In the genomic region with DNA sequence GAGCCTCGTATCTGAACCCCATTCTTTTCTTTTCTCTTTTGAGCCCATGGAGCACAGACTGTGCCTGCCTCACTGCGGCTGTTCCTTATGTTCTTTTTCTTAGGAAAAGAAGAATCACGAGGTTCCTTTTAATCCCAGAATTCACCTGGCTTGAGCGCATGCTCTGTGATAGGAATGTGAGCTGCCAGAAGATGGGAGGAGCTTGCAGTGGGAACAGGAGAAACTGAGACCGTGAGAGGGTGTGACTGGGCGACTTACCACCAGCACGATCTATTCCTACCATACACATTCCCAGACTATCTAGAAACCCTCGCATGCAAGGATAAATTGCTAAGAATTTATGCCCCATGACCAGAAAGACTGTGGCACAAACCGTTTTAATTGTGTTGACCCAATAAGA, we compare ENCODE assay signal across 15 mouse cellular contexts. TPM values are rescaled to one million over a fixed set of nuclear protein-coding genes. Genes with fewer than 3 reads are reported as not detected.
A peak's percentile ranks its signal among the peaks of the same experiment; 100 is the strongest.
DNase-seq lines count a peak whose midpoint lies in the region; ATAC-seq and TF ChIP-seq lines count a peak whose summit lies in the region.
"Had no signal": no experiment of that assay in that cellular context is flagged by ENCODE, and none has a peak within 500 bp of the region (broad histone marks: within the 10 kb centered on the region; RNA-seq: fewer than 3 reads in every experiment).

No protein-coding gene starts in this region.

- DNase-seq in gastrocnemius, adult 2 months: no peak
- DNase-seq in gastrocnemius, adult 18-20 months (ENCODE audit: low spot score): no peak
- DNase-seq in lung, adult 2 months: no peak
- no peak for DNase-seq in lung, postnatal 4 days
- DNase-seq in heart, postnatal 0 days (ENCODE audit: low spot score): peak; percentile 31
- DNase-seq in kidney, postnatal 36 days: peak; percentile 29 to 35
- DNase-seq in thymus, postnatal 4 days: no peak
- DNase-seq in layer of hippocampus, postnatal 10 days (ENCODE audit: low spot score in 2 of 2): no peak
- DNase-seq: cerebellum, postnatal 14 days had no signal

- H3K9ac ChIP-seq in heart, postnatal 0 days (replicated peaks; ENCODE audit: low read depth, low read length): peak overlapping the region; percentile 16; the same call in 1 of the 2 replicates
- H3K9ac ChIP-seq: forebrain, embryonic 15.5 days; limb, embryonic 12.5 days; neural tube, embryonic 15.5 days had no signal

- H3K4me3 ChIP-seq in gastrocnemius, adult 2 months: peak overlapping the region; percentile 36; the same call in 1 of the 2 replicates
- H3K4me3 ChIP-seq in lung, adult 2 months (replicated peaks; ENCODE audit: extremely low read depth, low read depth, low read length): peak overlapping the region; percentile 13
- peak overlapping the region; percentile 18 for H3K4me3 ChIP-seq in heart, postnatal 0 days (ENCODE audit: low read depth, low read length)
- H3K4me3 ChIP-seq: forebrain, embryonic 15.5 days; layer of hippocampus, adult 2 months; left cerebral cortex, adult 2 months; limb, embryonic 12.5 days; neural tube, embryonic 15.5 days had no signal

- peak overlapping the region; percentile 41 for H3K4me2 ChIP-seq in heart, postnatal 0 days (ENCODE audit: low read depth, low read length)
- H3K4me2 ChIP-seq: forebrain, embryonic 15.5 days; limb, embryonic 12.5 days; neural tube, embryonic 15.5 days had no signal

- WGBS in lung, adult 2 months: 66% methylated on average over 9 of the region's 9 CpGs
- 49% methylated on average over 9 of the region's 9 CpGs for WGBS in heart, postnatal 0 days

- H3K9me3 ChIP-seq in heart, postnatal 0 days (replicated peaks; ENCODE audit: control insufficient read depth, low read length): no peaks in the 10 kb centered on the region
- H3K9me3 ChIP-seq: forebrain, embryonic 15.5 days; limb, embryonic 12.5 days; neural tube, embryonic 15.5 days had no signal

- H3K27ac ChIP-seq in gastrocnemius, adult 2 months: peak overlapping the region; percentile 53
- H3K27ac ChIP-seq in heart, postnatal 0 days (ENCODE audit: low read depth): peak overlapping the region; percentile 83
- H3K27ac ChIP-seq: forebrain, embryonic 15.5 days; layer of hippocampus, adult 2 months; left cerebral cortex, adult 2 months; neural tube, embryonic 15.5 days had no signal

- no peaks in the 10 kb centered on the region for H3K36me3 ChIP-seq in heart, postnatal 0 days (replicated peaks; ENCODE audit: control insufficient read depth, insufficient read depth, low read length)
- H3K36me3 ChIP-seq: forebrain, embryonic 15.5 days; limb, embryonic 12.5 days; neural tube, embryonic 15.5 days had no signal

- TF ChIP-seq CTCF in gastrocnemius, adult 2 months (IDR thresholded peaks at IDR 0.05): no peak
- no peak for TF ChIP-seq CTCF in lung, adult 2 months (IDR thresholded peaks at IDR 0.05; ENCODE audit: insufficient read depth, low read length)
- TF ChIP-seq CTCF in heart, postnatal 0 days (IDR thresholded peaks at IDR 0.05; ENCODE audit: low read depth): no peak

- no peak for TF ChIP-seq POLR2A in lung, adult 2 months (IDR thresholded peaks at IDR 0.05; ENCODE audit: borderline replicate concordance, extremely low read depth, low read depth, low read length)

- TF ChIP-seq EP300 in heart, postnatal 0 days (IDR thresholded peaks at IDR 0.05; ENCODE audit: low read depth): 0 out of 2 replicates have a peak, but pooled peaks have one; percentile 4

- peak; percentile 40; the same call in 1 of the 2 replicates for ATAC-seq in heart, postnatal 0 days (ENCODE audit: insufficient read depth, low read depth)
- ATAC-seq: activated CD4-positive, CD25-positive, alpha-beta regulatory T cell, adult 4 months; forebrain, embryonic 15.5 days had no signal

- peaks cover 12% of the 10 kb centered on the region for H3K4me1 ChIP-seq in lung, adult 2 months (ENCODE audit: control insufficient read depth, insufficient read depth, low read length)
- H3K4me1 ChIP-seq in heart, postnatal 0 days (ENCODE audit: control insufficient read depth, insufficient read depth): peaks cover 36% of the 10 kb centered on the region
- H3K4me1 ChIP-seq: forebrain, embryonic 15.5 days; neural tube, embryonic 15.5 days had no signal

- intact Hi-C loops in gastrocnemius, adult 2 months (cut with DNase I): no loop called here

- no peaks in the 10 kb centered on the region for H3K27me3 ChIP-seq in heart, postnatal 0 days (ENCODE audit: control insufficient read depth, insufficient read depth, low read length)
- H3K27me3 ChIP-seq: forebrain, embryonic 15.5 days; limb, embryonic 12.5 days; neural tube, embryonic 15.5 days had no signal

RNA-seq across cellular contexts. Expression of a gene that starts 44.1 kb away (rescaled TPM):
- 1 to 10 TPM; 8.5 to 8.9 TPM for total RNA-seq in gastrocnemius, adult 2 months (2021)
- total RNA-seq in gastrocnemius, adult 18-20 months (2021): 1 to 10 TPM; 3.9 to 4.5 TPM
- polyA plus RNA-seq in lung, adult 2 months (2012; rRNA removed): 6.7 and 12.2 TPM in 2 replicates
- total RNA-seq in heart, postnatal 0 days (2014; rRNA removed; ENCODE audit: low replicate concordance): 27.8 and 35.5 TPM in 2 replicates
- 3.9 TPM in 2 replicates for polyA plus RNA-seq in heart, postnatal 0 days (2015; fragmentation: Nextera tagmentation; extraction: Ambion mirVana)
- 10 to 100 TPM; 14.0 to 14.9 TPM for total RNA-seq in layer of hippocampus, postnatal 10 days (2021)

Comparison
In these comparisons a context has a peak if more than half of its experiments do, and no peak if none do; other contexts are left out.
1. DNase-seq: peak in heart, postnatal 0 days (single experiment) and kidney, postnatal 36 days (2 of 2); none in gastrocnemius, adult 2 months (single experiment), gastrocnemius, adult 18-20 months (single experiment), lung, adult 2 months (single experiment), lung, postnatal 4 days (0 of 2), thymus, postnatal 4 days (single experiment) and layer of hippocampus, postnatal 10 days (0 of 2).
2. Peak in every context shown above with its lines, with median percentiles within 50 percentile points of each other: H3K4me3 ChIP-seq.